Mouse (Mus musculus) brain, embryonic 14.5 days (tissue): ENCODE measurements around the gene Defb39.

Experiments used
- CTCF ChIP-seq: fragments of 200-500 bp; IDR thresholded peaks from 2 replicates; pipeline ENCODE4 v1.5.1; 2012; ENCODE audit warnings: inconsistent platforms, mild to moderate bottlenecking, moderate library complexity, borderline replicate concordance; ENCODE audit not compliant: insufficient read depth, insufficient read length; ENCODE audit errors: extremely low read depth
- POLR2A ChIP-seq: fragments of 200-500 bp; IDR thresholded peaks from 2 replicates; pipeline ENCODE4 v1.6.1; 2012; ENCODE audit warnings: mild to moderate bottlenecking, inconsistent platforms, borderline replicate concordance; ENCODE audit not compliant: poor library complexity, insufficient read depth, insufficient read length, severe bottlenecking; ENCODE audit errors: extremely low read depth

GRCm38 (mm10) chr8:19066013-19066412 lies 1.4 kb upstream of the Defb39 start:
- no peak for TF ChIP-seq CTCF
- no peak for TF ChIP-seq POLR2A
